Mouse (Mus musculus) embryonic facial prominence, embryonic 10.5 days (tissue): ENCODE measurements around the gene Atat1. TPM values are rescaled to one million over a fixed set of nuclear protein-coding genes. Genes with fewer than 3 reads are reported as not detected.
"Not testable (repeated sequence)": the region's sequence is repeated elsewhere in the genome, so short reads cannot be mapped to it uniquely, and the experiment has no call there.

Experiments used
- DNase-seq: peaks from one replicate; pipeline ENCODE4 v3.0.0-alpha.2; 2017; ENCODE audit warnings: low spot score
- H3K27ac ChIP-seq: fragments of 300-500 bp; sonication (generic); replicated peaks from 2 replicates; pipeline ENCODE4 v1.5.1; 2016; ENCODE audit warnings: mild to moderate bottlenecking
- H3K27me3 ChIP-seq: fragments of 300-500 bp; sonication (generic); replicated peaks from 2 replicates; pipeline ENCODE4 v1.6.1; 2016; ENCODE audit warnings: low read depth, mild to moderate bottlenecking; ENCODE audit not compliant: poor library complexity, severe bottlenecking
- H3K36me3 ChIP-seq: fragments of 300-500 bp; sonication (generic); replicated peaks from 2 replicates; pipeline ENCODE4 v1.6.1; 2016; ENCODE audit warnings: mild to moderate bottlenecking, moderate library complexity
- H3K4me1 ChIP-seq: fragments of 300-500 bp; sonication (generic); 2 replicates; pipeline ENCODE4 v1.6.1; 2016
- H3K4me3 ChIP-seq: fragments of 300-500 bp; sonication (generic); 2 replicates; pipeline ENCODE4 v1.5.1; 2016; ENCODE audit warnings: mild to moderate bottlenecking, moderate library complexity
- H3K9me3 ChIP-seq: fragments of 300-500 bp; sonication (generic); 2 replicates; pipeline ENCODE4 v1.6.1; 2016; ENCODE audit warnings: mild to moderate bottlenecking
- WGBS: fragments of 180-500 bp; shearing (Covaris S2); methylation state at CpG from one replicate; pipeline ENCODE4 v1.1.7; 2016; 5-methylcytosine and 5-hydroxymethylcytosine counted together
- polyA plus RNA-seq: library from polyadenylated mRNA; unstranded; fragments of >200 nt; fragmentation: Nextera tagmentation; extraction: Ambion mirVana; gene quantifications from 2 replicates; pipeline ENCODE4 v1.2.1, GENCODE M21; 2016

The Atat1 gene
- polyA plus RNA-seq = 117 and 130 TPM in 2 replicates

DNA sequence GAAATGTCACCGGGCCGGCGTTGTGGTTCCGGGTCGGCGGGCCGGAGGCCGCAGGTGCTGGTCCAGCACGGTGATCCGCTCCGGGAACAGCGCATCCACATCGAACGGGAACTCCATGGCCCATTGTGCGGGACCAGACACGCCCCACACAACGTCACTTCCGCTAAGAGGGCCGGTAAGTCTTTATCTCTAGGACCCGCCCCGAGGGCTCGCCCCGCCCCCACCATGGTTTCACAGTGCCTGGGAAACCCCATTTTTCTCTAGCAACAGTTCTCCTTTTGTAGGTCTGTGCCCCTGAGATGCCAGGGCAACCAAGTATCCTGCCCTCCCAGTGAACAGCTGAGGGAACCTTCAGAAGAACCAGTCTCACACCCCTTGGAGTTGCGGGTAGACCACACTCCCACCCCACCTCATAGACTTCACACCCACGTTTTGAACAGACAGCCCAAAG lies at the start of gene Atat1:
Atat1 (minus strand) TSS at position 157 of the 451 bp plus-strand sequence.
- Histone ChIP-seq H3K27me3 (no peaks in the 10 kb centered on the region), H3K9me3 (no peaks in the 10 kb centered on the region), H3K4me3 (peak within 1 kb of the TSS; percentile 79), H3K4me1 (peaks cover 20% of the 10 kb centered on the region), H3K36me3 (peaks cover 81% of the 10 kb centered on the region), H3K27ac (peak within 1 kb of the TSS; percentile 88)
- DNase-seq = peak; percentile 96
- 4% methylated on average over 25 of the region's 25 CpGs for WGBS

DNA sequence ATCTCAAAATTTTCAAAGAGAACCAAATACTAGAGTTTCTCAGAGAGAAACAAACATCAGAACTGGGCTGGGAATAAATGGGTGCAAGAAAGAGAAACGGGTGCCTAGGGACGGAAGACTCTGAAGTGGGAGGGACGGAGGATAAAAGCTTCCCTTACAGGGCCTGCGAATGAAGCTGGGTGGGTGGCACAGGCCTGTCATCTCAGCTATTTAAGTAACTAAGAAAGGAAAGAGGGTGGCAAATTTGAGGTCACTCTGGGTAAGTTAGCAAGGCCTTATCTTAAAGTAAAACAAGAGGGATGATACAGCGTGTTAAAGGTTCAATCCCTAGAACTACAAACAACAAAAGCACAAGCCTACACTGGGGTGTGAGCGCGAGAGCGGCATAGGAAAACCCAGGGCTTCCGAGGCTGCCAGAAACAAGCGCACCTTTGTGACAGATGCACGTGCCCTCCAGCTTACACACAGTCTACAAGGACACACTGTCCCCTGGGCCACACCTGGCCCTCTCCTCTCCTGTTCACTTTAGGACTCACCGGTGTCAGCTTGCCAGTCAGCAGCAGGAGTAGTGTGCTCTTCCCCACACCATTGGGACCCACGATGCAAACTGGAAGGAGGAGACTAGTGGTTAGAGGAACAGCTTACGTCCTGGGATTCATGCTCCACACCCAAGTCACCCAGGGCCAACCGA lies 48.8 kb upstream of the Atat1 start:
- Histone ChIP-seq H3K9me3 (no peaks in the 10 kb centered on the region), H3K27ac (no peak overlapping the region), H3K36me3 (peaks cover 90% of the 10 kb centered on the region), H3K27me3 (no peaks in the 10 kb centered on the region), H3K4me3 (no peak overlapping the region), H3K4me1 (no peaks in the 10 kb centered on the region)
- no peak for DNase-seq
- 96% methylated on average over 15 of the region's 15 CpGs for WGBS

DNA sequence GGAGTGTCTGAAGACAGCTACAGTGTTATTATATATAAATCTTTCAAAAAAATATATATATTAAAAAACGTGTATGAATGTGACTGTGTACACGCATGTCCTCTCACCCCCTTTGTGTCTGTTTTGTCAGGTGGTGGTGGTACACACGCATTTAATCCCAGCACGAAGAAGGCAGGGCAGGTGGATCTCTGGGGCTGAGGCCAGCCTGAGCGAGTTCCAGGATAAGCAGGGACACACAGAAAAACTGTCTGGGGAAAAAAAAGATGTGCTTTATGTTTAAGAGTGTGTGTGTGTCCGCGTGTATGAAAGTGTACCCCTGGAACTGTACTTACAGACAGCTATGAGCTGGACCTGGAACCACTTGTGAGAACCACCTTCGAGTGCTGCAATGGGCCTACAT lies 44.8 kb upstream of the Atat1 start:
- Histone ChIP-seq H3K4me3 (no peak overlapping the region), H3K27me3 (no peaks in the 10 kb centered on the region), H3K9me3 (no peaks in the 10 kb centered on the region), H3K36me3 (peaks cover 49% of the 10 kb centered on the region), H3K27ac (no peak overlapping the region), H3K4me1 (no peaks in the 10 kb centered on the region)
- WGBS = 81% methylated on average over 8 of the region's 8 CpGs
- no peak for DNase-seq

GRCm38 (mm10) chr17:35952559-35952958 lies 42.7 kb upstream of the Atat1 start:
- 82% methylated on average over 3 of the region's 3 CpGs for WGBS
- not testable (repeated sequence) for H3K27me3 ChIP-seq, DNase-seq, H3K4me1 ChIP-seq, H3K4me3 ChIP-seq, H3K27ac ChIP-seq, H3K9me3 ChIP-seq
- peaks cover 28% of the 10 kb centered on the region for H3K36me3 ChIP-seq

- not testable (repeated sequence) for DNase-seq, H3K27ac ChIP-seq, H3K27me3 ChIP-seq, H3K4me1 ChIP-seq, H3K4me3 ChIP-seq, H3K9me3 ChIP-seq
- H3K36me3 ChIP-seq = peaks cover 12% of the 10 kb centered on the region
Observed at GRCm38 (mm10) chr17:35950946-35951345, 41.1 kb upstream of the Atat1 start.

DNA sequence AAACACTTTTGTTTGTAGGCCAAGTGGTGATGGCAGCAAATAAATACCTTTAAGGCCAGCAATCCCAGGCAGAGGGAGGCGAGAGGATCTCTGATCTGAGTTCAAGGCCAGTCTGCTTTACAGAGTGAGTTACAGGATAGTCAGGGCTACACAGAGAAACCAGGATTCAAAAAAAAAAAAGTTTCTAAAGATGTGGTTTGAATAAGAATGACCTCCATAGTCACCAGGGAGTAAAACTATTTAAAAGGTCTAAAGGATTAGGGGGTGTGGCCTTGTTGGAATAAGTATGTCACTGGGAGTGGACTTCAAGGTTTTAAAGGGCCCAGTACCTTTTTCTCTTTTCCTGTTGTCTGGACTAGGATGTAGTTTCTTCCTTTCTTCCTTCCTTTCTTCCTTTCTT lies 30.1 kb upstream of the Atat1 start:
- H3K27ac ChIP-seq = no peak overlapping the region
- no peak for DNase-seq
- H3K27me3 ChIP-seq = no peaks in the 10 kb centered on the region
- WGBS = 55% methylated on average over 1 of the region's 1 CpGs
- no peak overlapping the region for H3K4me3 ChIP-seq
- H3K9me3 ChIP-seq = peaks cover 3% of the 10 kb centered on the region; the same call in 1 of the 2 replicates
- no peaks in the 10 kb centered on the region for H3K36me3 ChIP-seq
- no peaks in the 10 kb centered on the region for H3K4me1 ChIP-seq

GRCm38 (mm10) chr17:35939108-35939507 lies 29.2 kb upstream of the Atat1 start:
- H3K27ac ChIP-seq = no peak overlapping the region
- WGBS = 60% methylated on average over 2 of the region's 2 CpGs
- no peak overlapping the region for H3K4me3 ChIP-seq
- no peaks in the 10 kb centered on the region for H3K4me1 ChIP-seq
- DNase-seq = no peak
- H3K36me3 ChIP-seq = no peaks in the 10 kb centered on the region
- H3K9me3 ChIP-seq = peaks cover 3% of the 10 kb centered on the region; the same call in 1 of the 2 replicates
- no peaks in the 10 kb centered on the region for H3K27me3 ChIP-seq

DNA sequence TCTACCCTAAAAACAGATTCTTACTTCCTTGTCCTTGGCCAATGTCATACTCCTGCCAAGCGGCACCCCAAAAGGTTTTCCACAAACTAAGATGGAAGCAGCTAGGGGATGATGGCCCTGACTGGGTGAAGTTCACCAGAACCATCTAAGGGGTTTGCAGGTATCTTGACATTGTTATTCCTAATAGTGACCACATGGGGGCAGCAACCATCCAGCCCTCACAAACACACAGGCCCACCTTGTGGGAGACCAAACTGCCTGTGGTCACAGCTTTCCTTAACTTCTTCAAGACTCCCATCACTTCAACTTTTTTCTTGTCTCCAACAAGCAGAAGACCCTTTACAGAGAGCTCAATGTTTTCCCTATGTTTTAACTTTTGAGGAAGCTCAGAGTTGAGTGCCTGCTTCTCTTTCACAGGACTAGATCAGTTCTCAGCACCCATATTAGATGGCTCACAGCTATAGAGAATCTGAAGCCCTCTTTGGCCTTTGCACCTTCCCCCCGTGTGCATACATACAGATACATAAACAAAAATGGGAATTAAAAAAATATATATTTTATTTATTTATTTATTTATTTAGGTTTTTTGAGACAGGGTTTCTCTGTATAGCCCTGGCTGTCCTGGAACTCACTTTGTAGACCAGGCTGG lies 27.9 kb upstream of the Atat1 start:
- 56% methylated on average over 2 of the region's 2 CpGs for WGBS
- Histone ChIP-seq H3K27ac (no peak overlapping the region), H3K36me3 (no peaks in the 10 kb centered on the region), H3K4me1 (no peaks in the 10 kb centered on the region), H3K27me3 (no peaks in the 10 kb centered on the region), H3K4me3 (no peak overlapping the region), H3K9me3 (peaks cover 3% of the 10 kb centered on the region; the same call in 1 of the 2 replicates)
- DNase-seq = peak; percentile 61

DNA sequence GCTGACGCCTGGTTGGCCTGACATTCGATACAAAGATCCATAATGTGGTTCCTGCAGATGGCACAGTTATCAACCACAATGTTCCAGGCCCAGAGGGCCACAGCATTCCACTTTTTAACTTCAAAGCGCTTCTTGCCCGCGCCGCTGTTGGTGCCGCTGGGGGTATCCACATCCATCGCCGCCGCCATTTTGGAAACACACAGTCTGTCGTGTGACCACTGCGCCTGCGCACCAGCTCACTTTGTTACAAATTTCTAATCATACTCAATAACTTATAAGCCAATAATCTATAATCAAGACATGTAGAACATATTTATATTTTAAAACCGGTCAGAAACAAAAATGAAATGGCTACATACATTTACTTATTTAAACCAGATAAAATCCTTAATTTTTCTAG lies 25.9 kb upstream of the Atat1 start:
- H3K4me1 ChIP-seq, DNase-seq, H3K9me3 ChIP-seq, H3K4me3 ChIP-seq, H3K27ac ChIP-seq, H3K27me3 ChIP-seq: not testable (repeated sequence)
- 89% methylated on average over 14 of the region's 14 CpGs for WGBS
- peaks cover 20% of the 10 kb centered on the region for H3K36me3 ChIP-seq

DNA sequence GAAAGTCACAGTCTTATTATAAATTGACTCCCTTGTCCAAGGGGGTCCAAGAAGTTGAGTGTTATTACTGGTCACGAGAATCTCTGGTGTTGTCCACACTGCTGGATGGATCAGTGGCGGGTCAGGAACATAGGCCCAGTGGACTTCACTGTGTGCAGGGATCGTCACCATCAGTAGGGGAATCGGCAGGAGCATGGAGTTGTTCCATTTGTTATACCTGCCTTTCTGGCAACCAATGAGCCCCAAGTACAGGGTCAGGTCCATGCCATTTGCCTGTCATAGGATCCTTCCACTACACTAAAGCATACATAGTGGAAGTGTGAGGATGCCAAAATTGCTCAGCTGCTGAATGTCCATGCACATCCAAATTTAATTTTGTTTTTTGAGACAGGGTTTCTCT lies 22.7 kb upstream of the Atat1 start:
- no peaks in the 10 kb centered on the region for H3K9me3 ChIP-seq
- H3K4me1 ChIP-seq = no peaks in the 10 kb centered on the region
- 95% methylated on average over 4 of the region's 4 CpGs for whole genome bisulfite sequencing
- DNase-seq = no peak
- H3K27me3 ChIP-seq = no peaks in the 10 kb centered on the region
- peaks cover 51% of the 10 kb centered on the region for H3K36me3 ChIP-seq
- no peak overlapping the region for H3K27ac ChIP-seq
- no peak overlapping the region for H3K4me3 ChIP-seq

DNA sequence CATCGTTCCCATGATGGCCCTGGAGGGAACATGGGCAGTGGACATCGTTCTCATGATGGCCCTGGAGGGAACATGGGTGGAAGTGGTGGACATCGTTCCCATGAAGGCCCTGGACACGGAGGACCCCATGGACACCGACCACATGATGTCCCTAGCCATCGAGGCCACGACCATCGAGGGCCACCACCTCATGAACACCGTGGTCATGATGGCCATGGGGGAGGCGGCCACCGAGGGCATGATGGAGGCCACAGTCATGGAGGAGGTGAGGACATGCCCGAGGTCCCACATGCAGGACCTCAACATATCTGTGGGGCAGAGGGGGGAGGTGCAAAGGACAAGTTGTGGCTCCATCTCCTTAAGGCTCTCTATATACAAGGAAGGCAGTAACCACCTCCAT lies 20.8 kb upstream of the Atat1 start:
- Histone ChIP-seq H3K36me3 (peaks cover 71% of the 10 kb centered on the region), H3K4me1 (no peaks in the 10 kb centered on the region), H3K9me3 (no peaks in the 10 kb centered on the region), H3K4me3 (no peak overlapping the region), H3K27ac (no peak overlapping the region), H3K27me3 (no peaks in the 10 kb centered on the region)
- DNase-seq = no peak
- 97% methylated on average over 12 of the region's 12 CpGs for WGBS

DNA sequence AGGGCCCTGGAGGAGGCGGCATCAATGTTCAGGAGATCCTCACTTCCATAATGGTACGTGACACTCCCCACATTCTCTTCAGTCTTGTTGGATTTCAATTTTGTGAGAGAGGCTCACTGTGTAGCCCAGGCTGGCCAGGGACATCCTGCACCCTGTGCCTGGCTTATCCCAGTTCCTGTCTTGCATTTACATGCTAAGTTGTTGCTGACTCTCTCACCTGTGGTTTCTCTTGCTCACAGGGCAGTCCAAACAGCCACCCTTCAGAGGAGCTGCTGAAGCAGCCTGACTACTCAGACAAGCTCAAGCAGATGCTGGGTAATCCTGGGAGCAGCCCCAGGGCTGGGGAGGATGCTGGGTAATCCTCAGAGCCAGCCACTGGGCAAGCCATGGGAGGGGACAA lies 19.7 kb upstream of the Atat1 start:
- no peak overlapping the region for H3K27ac ChIP-seq
- H3K9me3 ChIP-seq = no peaks in the 10 kb centered on the region
- H3K4me3 ChIP-seq = no peak overlapping the region
- 96% methylated on average over 2 of the region's 2 CpGs for WGBS
- DNase-seq = no peak
- peaks cover 82% of the 10 kb centered on the region for H3K36me3 ChIP-seq
- no peaks in the 10 kb centered on the region for H3K4me1 ChIP-seq
- H3K27me3 ChIP-seq = no peaks in the 10 kb centered on the region

DNA sequence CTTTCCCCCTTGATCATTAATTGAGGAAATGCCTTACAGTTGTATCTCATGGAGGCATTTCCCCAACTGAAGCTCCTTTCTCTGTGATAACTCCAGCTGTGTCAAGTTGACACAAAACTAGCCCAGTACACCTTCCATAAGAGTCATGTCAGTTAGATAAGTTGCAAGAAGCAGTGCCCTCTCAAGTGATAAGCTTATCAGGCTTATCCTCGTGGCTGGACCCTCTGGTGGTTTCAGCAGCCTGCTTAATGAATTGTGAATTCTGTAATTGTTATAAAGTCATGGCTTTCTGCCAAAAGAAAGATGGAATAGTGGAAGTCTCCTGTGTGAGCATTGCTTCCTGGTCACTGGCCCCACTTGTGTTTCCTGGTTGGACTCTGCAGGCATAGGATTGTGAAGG lies 17.6 kb upstream of the Atat1 start:
- no peaks in the 10 kb centered on the region for H3K27me3 ChIP-seq
- H3K4me3 ChIP-seq = no peak overlapping the region
- 92% methylated on average over 1 of the region's 1 CpGs for whole genome bisulfite sequencing
- peaks cover 99% of the 10 kb centered on the region for H3K36me3 ChIP-seq
- no peak for DNase-seq
- H3K9me3 ChIP-seq = no peaks in the 10 kb centered on the region
- H3K4me1 ChIP-seq = no peaks in the 10 kb centered on the region
- H3K27ac ChIP-seq = no peak overlapping the region
